Mouse (Mus musculus): ENCODE results near the gene Nrxn2.

Gene Nrxn2

DNA sequence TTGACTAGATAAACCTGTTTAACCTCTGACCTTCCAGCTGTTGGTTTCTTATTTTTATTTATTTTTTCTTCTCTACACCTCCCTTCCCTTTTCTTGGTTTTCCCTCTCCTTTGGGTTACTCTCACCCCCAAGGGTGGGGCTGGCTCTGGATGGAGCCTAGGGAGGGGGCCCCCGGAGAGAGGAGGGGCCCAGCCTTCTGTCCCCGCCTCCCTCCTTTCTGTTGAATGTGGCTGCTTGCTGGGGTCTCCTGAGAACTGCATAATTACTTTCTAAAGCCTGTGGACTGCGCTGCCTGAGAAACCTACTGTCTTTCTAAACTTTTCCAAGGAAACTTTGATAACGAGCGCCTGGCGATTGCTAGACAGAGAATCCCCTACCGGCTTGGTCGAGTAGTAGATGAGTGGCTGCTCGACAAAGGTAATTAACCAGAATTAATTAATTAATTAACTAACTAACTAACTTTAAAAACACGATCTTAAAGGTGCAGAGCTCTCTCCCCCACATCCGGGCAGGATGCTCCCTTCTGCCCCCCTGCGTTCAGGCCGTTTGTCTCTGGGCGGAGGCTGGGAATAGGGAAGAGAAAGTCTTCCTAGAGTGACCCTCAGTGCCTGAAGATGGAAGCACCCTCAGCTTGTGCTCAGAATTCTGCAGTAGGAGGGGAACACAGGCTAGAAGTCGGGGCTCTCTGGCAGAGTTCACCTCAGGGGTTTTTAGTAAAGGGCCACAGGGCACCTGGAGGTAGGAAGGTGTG is 95.0 kb downstream of the Nrxn2 start:
- in situ Hi-C loops (cut with MboI; ENCODE audit: low sequenced_read_pairs), result no loop called here

DNA sequence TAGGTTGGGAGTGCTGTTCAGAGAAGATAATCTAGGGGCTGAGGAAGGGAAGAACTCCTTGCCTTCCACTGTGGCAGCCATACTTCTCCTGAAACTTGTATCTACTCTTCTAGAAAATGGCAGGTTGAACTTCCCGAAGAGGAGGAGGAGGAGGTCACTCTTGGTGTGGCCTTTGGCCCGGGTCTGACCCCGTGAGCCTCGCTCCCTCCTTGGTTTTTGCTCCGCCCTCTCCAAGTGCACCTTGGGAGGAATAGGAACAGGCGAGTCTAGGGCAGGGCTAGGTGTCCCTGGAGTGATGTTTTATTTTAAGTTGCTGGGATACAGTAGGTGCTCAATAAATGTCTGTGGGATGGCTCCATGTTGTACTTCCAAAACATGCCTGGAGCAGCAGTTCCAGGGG is 96.4 kb downstream of the Nrxn2 start:
- in situ Hi-C loops (cut with MboI; ENCODE audit: low sequenced_read_pairs), result no loop called here

DNA sequence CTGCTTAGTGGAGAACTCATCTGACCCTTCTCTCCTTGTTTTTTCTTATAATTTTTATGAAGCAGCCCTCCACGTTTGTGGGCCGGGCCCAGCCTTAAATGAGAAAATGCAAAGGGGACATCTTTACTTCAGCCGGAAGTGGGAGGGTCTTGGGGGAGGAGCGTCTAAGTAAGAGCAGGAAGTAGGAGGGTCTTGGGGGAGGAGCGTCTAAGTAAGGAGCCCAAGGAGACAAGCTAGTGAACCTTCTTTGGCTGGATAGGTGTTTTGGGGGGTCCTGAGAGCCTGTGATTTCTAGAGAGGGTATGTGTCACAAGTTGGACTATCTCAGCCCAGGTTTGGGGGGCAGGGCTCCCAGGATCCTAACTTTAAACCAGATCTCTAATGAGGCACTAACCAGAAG is 96.9 kb downstream of the Nrxn2 start:
- in situ Hi-C loops (cut with MboI; ENCODE audit: low sequenced_read_pairs), result no loop called here

DNA sequence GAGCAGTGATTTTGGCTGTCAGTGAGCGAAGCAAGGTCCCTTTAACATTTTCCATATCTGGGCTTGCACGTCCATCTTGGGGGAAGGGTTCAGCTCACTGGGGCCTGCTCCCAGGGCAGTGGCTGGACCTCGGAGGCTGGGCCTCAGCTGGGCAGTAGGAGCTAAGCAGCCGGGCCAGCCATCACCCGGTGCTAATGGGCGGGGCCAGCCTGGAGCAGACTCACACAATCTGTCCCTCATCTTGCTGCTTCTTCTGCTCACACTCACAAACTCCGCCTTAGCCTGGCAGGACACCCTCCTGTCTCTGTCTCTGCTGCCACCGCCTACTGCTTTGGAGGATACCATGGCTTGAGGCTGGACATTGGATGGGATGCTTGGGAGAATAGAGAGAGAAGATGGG is 97.6 kb downstream of the Nrxn2 start:
- in situ Hi-C loops (cut with MboI; ENCODE audit: low sequenced_read_pairs), result no loop called here

DNA sequence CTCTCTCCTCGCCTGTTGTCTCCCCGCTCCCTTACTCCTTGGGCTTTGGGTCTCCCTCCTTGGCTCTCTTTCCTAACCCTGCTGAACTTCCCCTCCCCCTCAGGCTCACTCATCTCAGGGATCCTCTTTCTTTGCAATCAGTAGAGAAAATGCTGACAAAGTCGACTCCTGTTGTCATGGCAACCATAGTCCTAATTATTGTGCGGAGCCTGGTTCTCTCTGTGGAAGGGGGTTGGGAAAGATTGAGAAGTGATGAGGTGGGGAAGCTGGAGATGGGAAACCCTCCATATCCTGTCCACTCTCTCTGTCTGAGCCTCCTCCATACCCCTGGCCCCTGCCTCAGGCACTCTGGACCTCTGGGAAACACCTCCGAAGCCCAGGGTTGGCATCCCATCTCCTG is 100.1 kb downstream of the Nrxn2 start:
- in situ Hi-C loops (cut with MboI; ENCODE audit: low sequenced_read_pairs), result no loop called here

DNA sequence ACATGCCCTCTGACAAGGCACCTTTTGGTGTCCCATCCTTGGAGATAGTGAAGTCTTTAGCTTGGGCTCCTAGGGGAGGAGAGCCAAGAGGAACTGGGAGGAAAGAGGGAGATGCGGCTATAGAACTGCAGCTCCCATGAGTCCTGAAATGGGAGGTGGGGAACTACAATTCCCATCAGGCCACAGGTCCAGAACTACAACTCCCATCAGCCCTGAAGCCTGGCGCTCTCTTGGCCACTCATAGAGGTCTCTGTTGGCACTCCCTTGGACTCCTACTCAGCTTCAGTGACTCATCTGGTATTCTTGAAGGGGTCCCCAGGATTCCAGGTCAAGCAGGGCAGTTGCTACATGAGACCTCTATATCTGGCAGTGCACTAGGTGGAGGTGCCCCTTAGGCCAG is 101.0 kb downstream of the Nrxn2 start:
- in situ Hi-C loops (cut with MboI; ENCODE audit: low sequenced_read_pairs), result no loop called here

DNA sequence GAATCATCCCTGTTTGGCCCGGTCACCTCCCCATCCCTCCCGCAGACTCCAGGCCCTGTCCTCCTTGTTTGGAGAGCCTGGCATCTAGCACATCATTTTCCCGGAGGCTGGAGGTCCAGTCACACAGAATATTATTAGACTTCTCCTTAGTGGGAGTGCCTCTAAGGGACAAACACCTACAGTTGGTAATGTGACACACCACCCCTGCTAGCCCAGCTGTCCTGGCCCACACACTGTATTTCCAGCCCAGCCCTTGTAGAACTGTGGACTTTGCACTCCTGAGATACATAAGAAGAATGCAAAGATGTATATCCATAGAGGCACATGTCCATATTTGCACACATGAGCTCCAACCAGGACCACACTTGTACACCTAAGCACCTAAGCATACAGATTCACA is 103.1 kb downstream of the Nrxn2 start:
- in situ Hi-C loops (cut with MboI; ENCODE audit: low sequenced_read_pairs), result no loop called here

DNA sequence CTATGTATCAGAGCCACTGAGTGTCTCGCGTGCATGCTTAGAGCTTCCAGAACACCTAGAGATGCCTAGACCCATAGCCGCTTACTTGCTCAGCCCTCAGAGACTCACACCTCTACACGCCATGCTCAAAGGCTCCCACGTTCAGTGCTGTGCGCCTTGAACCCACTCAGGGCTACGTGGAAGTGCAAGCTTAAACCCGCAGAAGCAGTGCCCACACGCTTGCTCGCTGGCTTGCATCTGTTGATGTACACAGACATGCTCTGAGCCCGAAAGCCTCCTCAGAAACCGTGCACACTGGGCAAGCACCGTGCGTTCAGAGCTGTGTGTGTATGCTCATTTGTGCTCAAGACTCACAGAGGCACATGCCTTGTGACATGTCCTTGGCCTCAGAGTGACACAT is 103.8 kb downstream of the Nrxn2 start:
- in situ Hi-C loops (cut with MboI; ENCODE audit: low sequenced_read_pairs), result no loop called here

DNA sequence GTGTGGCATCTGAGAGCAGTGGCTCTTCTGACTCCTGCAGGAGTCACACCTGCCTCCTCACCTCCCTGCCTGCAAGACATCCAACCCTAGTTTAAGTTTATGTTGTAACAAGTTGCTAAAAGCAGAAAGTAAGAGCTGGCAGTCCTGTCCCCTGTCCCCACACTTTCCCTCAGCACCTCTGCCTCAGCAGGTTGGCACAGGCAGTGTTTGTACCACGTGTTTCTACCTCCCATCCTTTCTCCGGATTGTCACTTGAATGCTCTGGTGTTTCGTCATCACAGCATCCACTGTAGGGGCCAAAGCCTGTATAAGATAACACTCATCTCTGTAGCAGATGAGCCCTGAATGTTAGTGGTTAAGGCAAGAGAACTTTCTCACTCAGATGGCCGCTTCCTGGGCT is 106.5 kb downstream of the Nrxn2 start:
- in situ Hi-C loops (cut with MboI; ENCODE audit: low sequenced_read_pairs), result no loop called here

DNA sequence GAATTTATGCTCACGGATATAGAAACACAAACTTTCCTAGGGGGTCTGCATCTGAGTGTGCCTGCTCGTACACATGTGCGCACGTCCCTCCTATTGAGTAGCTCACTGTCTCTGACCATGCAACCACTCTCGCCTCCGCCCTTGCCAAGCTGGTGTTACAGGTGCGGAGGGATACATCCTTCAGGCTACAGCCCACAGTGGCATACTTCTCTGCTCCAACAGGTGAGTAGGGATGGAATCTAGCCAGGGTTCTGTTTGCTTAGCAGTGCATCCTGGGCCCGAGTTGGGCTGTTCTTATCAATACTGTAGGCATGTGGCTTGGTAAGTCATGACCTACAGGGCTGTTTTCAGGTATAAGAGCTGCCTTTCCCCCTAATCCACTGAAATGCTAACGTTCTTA is 107.5 kb downstream of the Nrxn2 start:
- in situ Hi-C loops (cut with MboI; ENCODE audit: low sequenced_read_pairs), result no loop called here

DNA sequence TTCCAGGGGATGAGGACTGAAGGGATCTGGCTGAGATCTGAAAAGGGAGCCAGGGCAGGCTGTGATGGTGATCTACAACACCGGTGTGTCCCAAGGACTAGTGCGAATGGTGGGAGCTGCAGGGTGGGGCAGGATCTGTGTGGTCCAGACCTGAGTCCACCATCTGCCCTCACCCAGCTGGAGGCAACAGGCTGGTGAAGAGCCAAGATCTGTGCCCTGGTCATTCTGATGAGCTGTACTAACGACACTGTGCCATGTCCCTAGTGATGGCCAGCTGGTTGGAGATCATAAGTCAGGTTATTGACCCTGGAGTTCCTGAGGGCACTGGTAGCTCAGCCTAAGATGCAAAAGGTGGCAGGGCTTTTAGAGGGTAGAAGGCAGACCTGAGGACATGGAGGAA is 108.9 kb downstream of the Nrxn2 start:
- in situ Hi-C loops (cut with MboI; ENCODE audit: low sequenced_read_pairs), result no loop called here

DNA sequence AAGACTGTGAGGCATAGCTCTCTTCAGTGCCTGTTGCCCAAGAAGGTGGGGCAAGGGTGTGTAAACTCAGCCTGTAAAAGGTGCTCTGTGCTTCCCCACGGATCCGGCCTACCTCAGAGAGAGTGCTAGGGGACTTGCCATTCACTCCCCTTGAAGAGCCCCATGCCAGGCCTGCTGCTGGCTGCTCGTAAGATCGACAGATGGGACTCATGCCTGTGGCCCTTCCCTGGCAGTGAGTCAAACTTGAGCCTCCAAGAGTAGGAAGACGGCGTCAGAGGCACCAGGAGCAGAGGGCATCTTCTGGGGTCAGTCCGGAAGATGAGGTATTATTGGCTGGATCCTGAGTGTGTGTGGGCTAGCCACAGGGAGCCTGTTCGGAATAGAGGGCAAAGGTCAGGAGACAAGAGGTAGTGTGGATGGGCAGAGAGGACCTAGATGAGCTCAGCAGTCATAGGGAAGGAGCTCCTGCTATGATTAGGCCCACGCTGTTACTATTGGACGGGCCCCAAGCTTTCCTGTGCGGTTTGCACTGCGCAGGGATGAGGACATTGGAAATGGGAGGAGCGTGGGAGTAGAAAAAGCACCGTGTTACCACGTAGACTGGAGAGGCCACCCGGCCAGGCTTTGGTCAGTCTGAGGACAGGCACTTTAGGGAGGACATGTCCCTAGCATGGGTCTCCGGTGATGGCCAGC is 109.5 kb downstream of the Nrxn2 start:
- in situ Hi-C loops (cut with MboI; ENCODE audit: low sequenced_read_pairs), result no loop called here

DNA sequence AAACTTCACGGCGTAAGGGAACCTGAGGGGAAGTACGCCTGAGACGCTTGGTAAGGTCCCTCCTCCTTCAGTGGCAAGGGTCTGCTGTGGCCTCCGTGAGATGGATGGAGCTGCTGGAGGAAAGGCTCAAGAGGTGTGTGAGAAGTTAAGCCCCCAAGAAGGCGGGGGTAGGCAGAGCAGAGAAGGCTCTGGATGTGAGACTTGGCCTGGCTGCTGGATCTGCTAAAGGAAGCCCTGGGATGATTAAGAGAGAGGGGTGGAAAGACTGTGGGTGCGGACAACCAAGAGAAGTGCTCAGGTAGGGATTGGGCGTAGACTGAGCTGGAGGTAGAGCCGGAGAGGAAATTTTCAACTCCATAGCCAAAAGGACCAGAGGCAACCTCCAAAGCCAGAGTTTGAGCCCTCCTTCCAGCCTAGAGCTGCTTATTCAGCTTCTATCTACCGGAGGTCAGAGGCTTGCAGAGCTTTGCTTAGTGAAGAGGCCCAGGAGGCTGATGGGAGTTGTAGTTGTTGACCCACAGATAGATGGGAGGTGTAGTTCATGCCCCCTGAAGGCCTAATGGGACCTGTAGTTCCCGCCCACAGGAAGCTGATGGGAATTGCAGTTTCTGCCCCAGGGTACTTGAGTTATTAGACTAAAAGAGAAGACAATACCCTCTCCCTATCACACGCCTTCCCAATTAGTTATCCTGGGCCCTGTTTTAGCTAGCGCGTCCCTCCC is 110.9 kb downstream of the Nrxn2 start:
- in situ Hi-C loops (cut with MboI; ENCODE audit: low sequenced_read_pairs), result no loop called here

DNA sequence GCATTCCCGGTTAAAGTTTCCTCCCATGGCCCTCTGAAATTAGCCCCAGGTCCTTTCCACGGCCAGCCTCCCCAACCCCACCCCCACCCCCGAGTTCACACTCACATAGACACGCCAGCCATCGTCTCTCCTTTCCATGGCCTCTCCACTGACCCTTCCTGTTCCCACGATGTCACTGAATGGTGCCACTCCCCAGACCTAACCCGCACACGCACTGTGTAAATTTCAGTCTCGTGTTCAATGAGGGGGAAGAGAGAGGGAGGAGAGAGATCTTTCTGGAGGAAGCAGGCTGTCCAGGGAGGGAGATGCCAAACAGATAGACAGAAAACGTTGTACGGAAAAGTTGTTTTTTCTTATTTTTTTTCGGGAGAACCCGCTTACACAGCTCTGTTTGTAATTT is 111.8 kb downstream of the Nrxn2 start:
- in situ Hi-C loops (cut with MboI; ENCODE audit: low sequenced_read_pairs), result no loop called here

DNA sequence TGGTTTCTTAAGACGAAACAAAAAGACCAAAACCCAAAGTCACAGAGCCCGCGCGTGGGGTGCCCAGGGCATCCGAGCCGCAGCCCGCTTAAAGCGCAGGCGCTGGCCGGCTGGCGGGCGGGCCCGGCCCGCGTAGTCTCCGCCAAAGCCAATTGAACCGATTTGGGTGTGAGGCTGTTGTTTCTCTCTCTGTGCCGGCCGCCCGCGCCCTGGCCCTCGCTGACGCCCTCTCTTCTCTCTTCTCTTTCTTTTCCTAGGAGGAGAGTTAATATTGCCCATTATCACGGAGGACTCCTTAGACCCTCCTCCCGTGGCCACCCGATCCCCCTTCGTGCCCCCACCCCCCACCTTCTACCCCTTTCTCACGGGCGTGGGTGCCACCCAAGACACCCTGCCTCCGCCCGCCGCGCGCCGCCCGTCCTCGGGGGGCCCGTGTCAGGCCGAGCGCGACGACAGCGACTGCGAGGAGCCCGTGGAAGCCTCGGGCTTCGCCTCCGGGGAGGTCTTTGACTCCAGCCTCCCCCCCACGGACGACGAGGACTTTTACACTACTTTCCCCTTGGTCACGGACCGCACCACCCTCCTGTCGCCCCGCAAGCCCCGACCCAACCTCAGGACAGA is 112.6 kb downstream of the Nrxn2 start:
- in situ Hi-C loops (cut with MboI; ENCODE audit: low sequenced_read_pairs), result no loop called here

DNA sequence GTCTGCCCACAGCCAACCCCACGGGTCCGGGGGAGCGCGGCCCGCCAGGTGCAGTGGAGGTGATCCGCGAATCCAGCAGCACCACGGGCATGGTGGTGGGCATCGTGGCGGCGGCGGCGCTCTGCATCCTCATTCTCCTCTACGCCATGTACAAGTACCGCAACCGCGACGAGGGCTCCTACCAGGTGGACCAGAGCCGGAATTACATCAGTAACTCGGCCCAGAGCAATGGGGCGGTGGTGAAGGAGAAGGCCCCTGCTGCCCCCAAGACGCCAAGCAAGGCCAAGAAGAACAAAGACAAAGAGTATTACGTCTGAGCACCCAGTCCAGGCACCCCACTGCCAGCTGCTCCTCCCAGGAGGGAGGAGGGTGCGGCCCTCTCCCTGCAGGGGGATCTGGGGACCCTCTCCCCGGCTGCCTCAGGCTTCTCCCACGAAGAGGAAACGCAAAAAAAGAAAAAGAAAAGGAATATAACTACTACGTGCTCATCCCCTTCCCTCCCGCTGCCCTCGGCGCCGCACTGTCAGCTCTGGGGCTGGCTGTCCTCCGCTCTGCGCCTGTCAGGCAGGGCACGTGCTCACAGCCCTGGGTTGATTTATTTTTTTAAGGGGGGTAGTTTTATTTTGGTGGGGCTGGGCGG is 113.4 kb downstream of the Nrxn2 start:
- in situ Hi-C loops (cut with MboI; ENCODE audit: low sequenced_read_pairs), result no loop called here

DNA sequence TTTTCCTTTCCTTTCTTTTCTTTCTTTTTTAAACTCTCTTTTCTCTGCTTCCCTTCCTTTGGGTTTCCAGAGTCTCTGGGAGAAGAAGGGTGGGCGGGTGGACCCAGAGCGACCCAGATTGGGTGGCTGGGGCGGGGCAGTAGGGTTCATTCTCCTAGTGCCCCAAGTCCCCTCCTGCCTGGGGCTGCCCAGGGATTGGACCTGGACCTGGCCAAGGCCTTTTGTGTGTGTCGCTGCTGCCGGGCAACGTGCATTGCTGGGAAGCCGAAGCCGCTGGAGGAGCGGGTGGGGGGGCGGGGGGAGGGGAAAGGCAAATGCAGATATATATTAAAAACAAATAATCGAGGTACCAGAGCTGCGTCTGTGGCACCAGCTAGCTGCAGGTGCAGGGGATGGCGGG is 114.1 kb downstream of the Nrxn2 start:
- in situ Hi-C loops (cut with MboI; ENCODE audit: low sequenced_read_pairs), result no loop called here

DNA sequence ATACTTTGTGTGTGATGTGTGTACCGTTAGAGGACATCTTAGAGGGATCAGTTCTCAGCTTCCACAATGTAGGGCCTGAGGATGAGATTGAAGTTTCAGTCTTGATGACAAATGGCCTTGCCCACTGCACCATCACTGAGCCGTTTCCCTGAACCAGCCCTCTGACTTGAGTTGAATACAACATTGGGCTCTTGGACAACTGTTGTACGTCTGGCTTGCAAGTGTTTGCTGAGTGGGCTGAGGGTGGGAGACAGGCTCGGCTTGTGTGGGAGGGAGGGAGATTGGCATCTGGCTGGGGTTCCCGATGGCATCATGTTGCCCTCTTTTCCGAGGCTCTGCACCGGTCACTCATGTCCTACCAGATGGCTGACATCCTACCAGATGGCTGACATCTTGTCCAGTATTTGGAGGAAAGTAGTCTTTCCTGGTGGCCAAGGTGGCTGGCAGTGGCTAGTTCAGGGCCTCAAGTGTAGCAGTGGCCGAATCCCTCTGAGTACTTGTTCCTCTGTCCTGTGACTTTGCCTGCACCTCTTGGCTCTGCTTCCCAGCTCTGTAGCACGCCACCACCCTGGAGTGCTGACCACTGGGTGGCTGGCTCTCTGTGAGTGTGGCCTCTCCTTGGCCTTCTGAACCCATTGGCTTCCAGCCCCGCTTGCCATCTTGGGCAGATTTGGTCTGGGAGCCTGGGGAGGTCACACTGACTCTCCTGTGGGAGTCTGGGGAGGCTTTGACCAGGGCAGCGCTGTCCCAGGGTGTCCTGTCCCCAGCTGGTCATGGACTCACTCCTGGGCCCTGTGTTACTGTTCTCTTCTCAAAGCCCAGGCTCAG is 115.0 kb downstream of the Nrxn2 start:
- in situ Hi-C loops (cut with MboI; ENCODE audit: low sequenced_read_pairs), result no loop called here

DNA sequence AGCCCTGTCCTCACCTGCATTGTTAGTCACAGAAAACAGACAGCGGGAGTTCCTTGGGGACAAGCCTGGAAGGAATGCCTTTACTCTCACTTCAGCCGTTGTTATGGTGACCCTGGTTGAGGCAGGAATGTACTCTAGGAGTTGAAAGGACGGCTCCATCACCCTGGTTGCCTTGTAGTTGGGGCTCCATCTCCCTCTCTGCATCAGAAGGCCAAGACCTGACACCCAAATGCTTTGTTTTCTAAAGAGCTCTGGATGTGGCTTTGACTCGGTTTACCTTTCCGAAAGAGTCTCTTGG is 115.5 kb downstream of the Nrxn2 start:
- in situ Hi-C loops (cut with MboI; ENCODE audit: low sequenced_read_pairs), result no loop called here

DNA sequence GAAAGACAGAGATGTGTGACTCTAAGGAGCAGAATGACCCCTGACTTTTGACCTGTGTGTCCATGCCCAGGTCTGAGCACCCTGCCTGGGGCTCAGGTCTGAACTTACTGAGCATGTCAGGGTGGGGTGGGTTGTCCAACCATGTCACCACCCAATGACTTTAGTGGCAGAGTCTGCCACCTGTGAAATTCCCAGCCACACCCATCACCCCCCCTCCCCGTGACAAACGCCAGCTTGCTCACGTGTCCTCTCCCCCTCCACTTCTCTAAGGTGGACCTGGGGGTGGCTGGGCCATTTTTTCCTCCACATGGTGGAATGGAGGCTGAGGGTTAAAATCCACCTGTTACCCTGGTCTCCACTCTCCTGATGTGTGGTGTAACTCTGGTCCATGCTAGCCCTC is 117.7 kb downstream of the Nrxn2 start:
- in situ Hi-C loops (cut with MboI; ENCODE audit: low sequenced_read_pairs), result no loop called here

DNA sequence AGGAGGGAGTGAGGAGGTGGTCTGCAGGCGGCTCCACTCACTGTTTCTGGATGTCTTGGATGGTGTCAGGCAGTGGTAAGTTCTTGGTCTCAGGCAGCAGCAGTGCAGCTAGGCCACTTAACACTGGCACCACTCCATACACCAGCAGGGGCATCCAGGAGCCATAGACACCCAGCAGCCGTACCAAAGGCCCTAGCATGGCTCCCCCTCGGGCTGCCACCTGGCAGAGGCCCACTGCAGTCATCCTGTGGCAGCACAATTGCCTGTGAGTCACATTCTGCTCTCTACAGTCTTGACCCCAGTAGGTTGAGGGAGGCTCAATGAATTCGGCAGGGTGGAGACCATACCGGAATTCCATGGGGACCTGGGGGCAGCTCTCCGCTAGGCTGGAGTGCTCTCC is 118.2 kb downstream of the Nrxn2 start:
- in situ Hi-C loops (cut with MboI; ENCODE audit: low sequenced_read_pairs), result no loop called here
